Mouse (Mus musculus) neutrophil, adult 5-6 weeks (primary cell): ENCODE results near the gene 2310009B15Rik. TPM values are rescaled to one million over a fixed set of nuclear protein-coding genes. Genes with fewer than 3 reads are reported as not detected.

Experiments
- total RNA-seq: library from RNA; stranded (forward); fragments of 200-1000 nt; gene quantifications from 2 replicates; pipeline ENCODE4 v1.2.3, GENCODE M21; 2017

Gene 2310009B15Rik
- total RNA-seq, 1 experiment from 2014 or later, result 6.1 TPM

Other genes starting within 250 kb of the 2310009B15Rik start
- 58.0 and 62.6 TPM in 2 replicates for gene Nek7, start 236.7 kb downstream of the 2310009B15Rik start, total RNA-seq
- gene Lhx9, start 8.3 kb downstream of the 2310009B15Rik start, total RNA-seq, result not detected in 2 replicates
- 71.1 and 76.1 TPM in 2 replicates for gene Dennd1b, start 106.6 kb upstream of the 2310009B15Rik start, total RNA-seq